Mouse (Mus musculus) lung, adult 2 months (tissue): ENCODE data around the gene 1700003E16Rik.

Source experiments
- CTCF ChIP-seq: fragments of 200-500 bp; IDR thresholded peaks from 2 replicates; pipeline ENCODE4 v1.5.1; 2011; ENCODE audit warnings: mild to moderate bottlenecking, low read length, control low read depth; ENCODE audit not compliant: insufficient read depth
- POLR2A ChIP-seq: fragments of 200-500 bp; IDR thresholded peaks from 2 replicates; pipeline ENCODE4 v1.6.1; 2011; ENCODE audit warnings: low read depth, mild to moderate bottlenecking, control low read depth, low read length, borderline replicate concordance; ENCODE audit errors: extremely low read depth

DNA sequence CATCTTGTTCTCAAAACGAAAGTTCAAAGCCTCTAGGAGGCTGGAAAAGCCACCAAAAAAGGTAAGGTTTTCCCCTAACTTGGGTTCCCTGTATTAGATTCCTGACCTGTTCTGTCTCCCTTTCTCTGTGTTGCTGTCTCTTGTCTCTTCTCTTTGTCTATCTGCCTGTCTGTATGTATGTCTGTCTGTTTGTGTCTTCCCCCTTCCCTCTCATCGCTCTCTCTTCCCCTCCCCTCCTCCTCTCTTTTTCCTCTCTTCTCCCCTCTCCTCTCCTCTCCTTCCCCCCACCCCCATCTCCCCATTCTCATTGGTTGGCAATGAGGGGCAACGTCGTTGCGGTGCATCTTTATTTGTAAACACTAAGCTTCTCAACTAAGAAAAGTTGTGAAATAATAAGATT is 30.9 kb upstream of the 1700003E16Rik start, which contains the start of gene Ino80b:
- TF ChIP-seq POLR2A (no peak), CTCF (no peak)
